Mouse (Mus musculus) ES-E14 (cell line): ENCODE measurements around the gene Prpf3.

Experiments used
- MAFK ChIP-seq: IDR thresholded peaks from 2 replicates; pipeline ENCODE4 v1.6.1; 2014; ENCODE audit warnings: mild to moderate bottlenecking, low read depth, low read length, inconsistent platforms; ENCODE audit not compliant: insufficient read depth
- ZNF384 ChIP-seq: IDR thresholded peaks from 2 replicates; pipeline ENCODE4 v1.6.1; 2012; ENCODE audit warnings: low read depth, low read length, inconsistent platforms

- no peak for TF ChIP-seq MAFK
- no peak for TF ChIP-seq ZNF384
Observed at GRCm38 (mm10) chr3:95818026-95818511, 37.6 kb downstream of the Prpf3 start.
